Mouse (Mus musculus): ENCODE results near the gene Fam129a. TPM values are rescaled to one million over a fixed set of nuclear protein-coding genes. Genes with fewer than 3 reads are reported as not detected.

Fam129a gene
- total RNA-seq, 2 experiments from 2014 or later: 10.6 to 11.9 TPM

GRCm38 (mm10) chr1:151662958-151663357, 92.0 kb downstream of the Fam129a start:
- peak in 1 of 2 experiments; percentile 35 for DNase-seq

GRCm38 (mm10) chr1:151664384-151664783, 93.4 kb downstream of the Fam129a start:
- DNase-seq: no peak

GRCm38 (mm10) chr1:151664837-151665431, 93.9 kb downstream of the Fam129a start:
- no peak for DNase-seq

GRCm38 (mm10) chr1:151667351-151668074, 96.5 kb downstream of the Fam129a start:
- DNase-seq: no peak

- DNase-seq: no peak
These were observed 99.1 kb downstream of the Fam129a start for GRCm38 (mm10) chr1:151670006-151670591.

- no peak for DNase-seq
These were observed 104.7 kb downstream of the Fam129a start for GRCm38 (mm10) chr1:151675684-151676083.

GRCm38 (mm10) chr1:151677185-151677809, 106.3 kb downstream of the Fam129a start:
- DNase-seq: peak in 1 of 2 experiments; percentile 43

- DNase-seq: peak in 1 of 2 experiments; percentile 50
These were observed 107.0 kb downstream of the Fam129a start for GRCm38 (mm10) chr1:151677975-151678374.

GRCm38 (mm10) chr1:151679153-151679552, 108.2 kb downstream of the Fam129a start:
- no peak for DNase-seq

- DNase-seq: no peak
These were observed 109.1 kb downstream of the Fam129a start for GRCm38 (mm10) chr1:151679883-151680613.

- DNase-seq: no peak
These were observed 110.0 kb downstream of the Fam129a start for GRCm38 (mm10) chr1:151680971-151681370.

GRCm38 (mm10) chr1:151682896-151683295, 111.9 kb downstream of the Fam129a start:
- no peak for DNase-seq

- DNase-seq: no peak
These were observed 113.5 kb downstream of the Fam129a start for GRCm38 (mm10) chr1:151684451-151684892.

GRCm38 (mm10) chr1:151684978-151685377, 114.0 kb downstream of the Fam129a start:
- no peak for DNase-seq

GRCm38 (mm10) chr1:151685666-151686309, 114.8 kb downstream of the Fam129a start:
- DNase-seq: peak in 1 of 2 experiments; percentile 32

GRCm38 (mm10) chr1:151686696-151687095, 115.7 kb downstream of the Fam129a start:
- DNase-seq: peak; percentile 77 to 84

GRCm38 (mm10) chr1:151689032-151689431, 118.0 kb downstream of the Fam129a start:
- DNase-seq: peak in 1 of 2 experiments; percentile 10

- peak in 1 of 2 experiments; percentile 29 for DNase-seq
These were observed 118.6 kb downstream of the Fam129a start for GRCm38 (mm10) chr1:151689561-151689960.

- peak in 1 of 2 experiments; percentile 1 for DNase-seq
These were observed 119.1 kb downstream of the Fam129a start for GRCm38 (mm10) chr1:151690061-151690460.

- peak; percentile 63 to 68 for DNase-seq
These were observed 119.7 kb downstream of the Fam129a start for GRCm38 (mm10) chr1:151690583-151691193.

GRCm38 (mm10) chr1:151692867-151693266, 121.9 kb downstream of the Fam129a start:
- peak; percentile 84 to 90 for DNase-seq
